Mouse (Mus musculus) gastrocnemius, adult 2 months (tissue): ENCODE measurements around the gene Mrpl51. TPM values are rescaled to one million over a fixed set of nuclear protein-coding genes. Genes with fewer than 3 reads are reported as not detected.

Source experiments
- DNase-seq: peaks from one replicate; pipeline ENCODE4 v3.0.0; 2022
- H3K27ac ChIP-seq: fragments of 200-600 bp; 2 replicates; pipeline ENCODE4 v1.8.1; 2022; ENCODE audit warnings: mild to moderate bottlenecking
- H3K4me3 ChIP-seq: fragments of 200-600 bp; 2 replicates; pipeline ENCODE4 v1.8.1; 2022; ENCODE audit warnings: mild to moderate bottlenecking, moderate library complexity
- CTCF ChIP-seq: fragments of 200-600 bp; IDR thresholded peaks from 2 replicates; pipeline ENCODE4 v1.8.1; 2022; ENCODE audit warnings: antibody characterized with exemption, mild to moderate bottlenecking, moderate library complexity
- intact Hi-C: fragments of 180-260 bp; cut with DNase I; formaldehyde crosslinking; loops from one replicate; pipeline ENCODE4 v1.15.1; 2025
- long read RNA-seq, 2 experiments: library from polyadenylated mRNA; stranded (forward); transcript quantifications; one replicate each; pipeline ENCODE4 v2.0.0; 2021
- total RNA-seq, 2 experiments: library from RNA; stranded (reverse); gene quantifications; 2 replicates each; pipeline ENCODE4 v1.2.3; 2021

Mrpl51 gene
- 100 to 1,000 TPM; 214 to 262 TPM for total RNA-seq
- long read RNA-seq, experiment 1, transcript Mrpl51-201 (3 exons, 3,427 nt): major isoform, 67 of 106 reads
- long read RNA-seq, experiment 1, partial matches to known transcripts: 35 of 106 reads
- long read RNA-seq, experiment 1, other reads (novel, unspliced or antisense): 1 of 106 reads
- long read RNA-seq, experiment 2, transcript Mrpl51-202 (3 exons, 855 nt): minor isoform, 6 of 136 reads
- long read RNA-seq, experiment 2, transcript Mrpl51-201 (3 exons, 3,427 nt): major isoform, 80 of 136 reads
- long read RNA-seq, experiment 2, partial matches to known transcripts: 49 of 136 reads
- long read RNA-seq, experiment 2, other reads (novel, unspliced or antisense): 1 of 136 reads

- peak; percentile 99 for DNase-seq
- Histone ChIP-seq H3K4me3 (peak within 1 kb of the TSS; percentile 80), H3K27ac (peak within 1 kb of the TSS; percentile 97)
- intact Hi-C loops: loop anchor here (1.0 kb wide), 1 partner anchor 24 kb away; no protein-coding TSS in a partner anchor
- TF ChIP-seq CTCF: peak; percentile 23; the same call in 1 of the 2 replicates
These were observed at the start of gene Mrpl51, which contains the start of gene Ncapd2 for GRCm38 (mm10) chr6:125191332-125192015. Mrpl51 (plus strand) TSS chr6:125191801. Ncapd2 (minus strand) TSS chr6:125191701.

GRCm38 (mm10) chr6:125142436-125142835 is 49.2 kb upstream of the Mrpl51 start:
- intact Hi-C loops: no loop called here
- no peak overlapping the region for H3K27ac ChIP-seq
- DNase-seq: peak; percentile 12
- TF ChIP-seq CTCF: no peak
- no peak overlapping the region for H3K4me3 ChIP-seq

- intact Hi-C loops: no loop called here
- no peak for DNase-seq
- TF ChIP-seq CTCF: no peak
- H3K4me3 ChIP-seq: no peak overlapping the region
- no peak overlapping the region for H3K27ac ChIP-seq
These were observed 48.5 kb upstream of the Mrpl51 start for GRCm38 (mm10) chr6:125143128-125143527.

- Histone ChIP-seq H3K4me3 (no peak overlapping the region), H3K27ac (no peak overlapping the region; the same call in 1 of the 2 replicates)
- intact Hi-C loops: no loop called here
- no peak for DNase-seq
- TF ChIP-seq CTCF: no peak
These were observed 47.7 kb upstream of the Mrpl51 start for GRCm38 (mm10) chr6:125143904-125144303.

GRCm38 (mm10) chr6:125145001-125145400 is 46.6 kb upstream of the Mrpl51 start, which contains the start of gene Iffo1:
Iffo1 (plus strand) TSS chr6:125145241.
- intact Hi-C loops: loop anchor here (5.0 kb wide), 1 partner anchor 87 kb away; the partner anchor contains the start of gene Tapbpl
- peak within 1 kb of the TSS; percentile 79 for H3K4me3 ChIP-seq
- peak; percentile 93 for DNase-seq
- TF ChIP-seq CTCF: peak; percentile 66
- H3K27ac ChIP-seq: peak within 1 kb of the TSS; percentile 94

- intact Hi-C loops: loop anchor here (5.0 kb wide), 1 partner anchor 87 kb away; the partner anchor contains the start of gene Tapbpl
- DNase-seq: peak; percentile 61
- TF ChIP-seq CTCF: no peak
- Histone ChIP-seq H3K27ac (peak overlapping the region; percentile 94), H3K4me3 (peak overlapping the region; percentile 79)
These were observed 46.1 kb upstream of the Mrpl51 start for GRCm38 (mm10) chr6:125145479-125145951.

- H3K4me3 ChIP-seq: peak overlapping the region; percentile 79
- TF ChIP-seq CTCF: no peak
- no peak for DNase-seq
- H3K27ac ChIP-seq: peak overlapping the region; percentile 94
- intact Hi-C loops: loop anchor here (5.0 kb wide), 1 partner anchor 86 kb away; the partner anchor contains the start of gene Tapbpl
These were observed 45.5 kb upstream of the Mrpl51 start for GRCm38 (mm10) chr6:125146148-125146547.

GRCm38 (mm10) chr6:125146797-125147196 is 44.8 kb upstream of the Mrpl51 start:
- DNase-seq: peak; percentile 59
- no peak for TF ChIP-seq CTCF
- Histone ChIP-seq H3K4me3 (peak overlapping the region; percentile 79), H3K27ac (peak overlapping the region; percentile 94)
- intact Hi-C loops: loop anchor here (5.0 kb wide), 1 partner anchor 86 kb away; the partner anchor contains the start of gene Tapbpl

- peak overlapping the region; percentile 79 for H3K4me3 ChIP-seq
- no peak for DNase-seq
- H3K27ac ChIP-seq: peak overlapping the region; percentile 94
- intact Hi-C loops: loop anchor here (5.0 kb wide), 1 partner anchor 85 kb away; the partner anchor contains the start of gene Tapbpl
- TF ChIP-seq CTCF: no peak
These were observed 44.3 kb upstream of the Mrpl51 start for GRCm38 (mm10) chr6:125147329-125147728.

GRCm38 (mm10) chr6:125148251-125148925 is 43.2 kb upstream of the Mrpl51 start:
- TF ChIP-seq CTCF: no peak
- peak; percentile 87 for DNase-seq
- peak overlapping the region; percentile 94 for H3K27ac ChIP-seq
- intact Hi-C loops: loop anchor here (2.0 to 5.0 kb wide), 2 partner anchors 18 to 84 kb away; partner anchors contain the start of genes Gapdh and Tapbpl
- peak overlapping the region; percentile 79 for H3K4me3 ChIP-seq

GRCm38 (mm10) chr6:125148926-125149568 is 42.6 kb upstream of the Mrpl51 start:
- peak overlapping the region; percentile 94 for H3K27ac ChIP-seq
- DNase-seq: peak; percentile 94
- intact Hi-C loops: loop anchor here (2.0 to 5.0 kb wide), 2 partner anchors 18 to 83 kb away; partner anchors contain the start of genes Gapdh and Tapbpl
- peak overlapping the region; percentile 79 for H3K4me3 ChIP-seq
- no peak for TF ChIP-seq CTCF
